Mouse (Mus musculus) frontal cortex, adult 2 months (tissue): ENCODE results near the gene Plcd3. TPM values are rescaled to one million over a fixed set of nuclear protein-coding genes. Genes with fewer than 3 reads are reported as not detected.

ENCODE experiments used
- DNase-seq, 2 experiments: peaks; one replicate each; pipeline ENCODE4 v3.0.0; 2022; ENCODE audit warnings: low spot score in 1 of 2; ENCODE audit errors: extremely low spot score in 1 of 2
- polyA plus RNA-seq: library from polyadenylated mRNA; depleted of rRNA; stranded (reverse); fragments of >200 nt; gene quantifications from 2 replicates; pipeline ENCODE4 v1.2.3, GENCODE M21; 2012

Gene Plcd3
- polyA plus RNA-seq, 1 experiment, result 12.3 TPM

- no peak for DNase-seq
These were observed 17.4 kb upstream of the Plcd3 start for GRCm38 (mm10) chr11:103118866-103119265.

GRCm38 (mm10) chr11:103117591-103118009 lies 16.1 kb upstream of the Plcd3 start:
- peak in 1 of 2 experiments; percentile 41 for DNase-seq

- DNase-seq, result peak in 1 of 2 experiments; percentile 75
These were observed 15.6 kb upstream of the Plcd3 start for GRCm38 (mm10) chr11:103116959-103117590.

- peak; percentile 99 to 100 for DNase-seq
These were observed 14.8 kb upstream of the Plcd3 start, which contains the start of gene Hexim1 for GRCm38 (mm10) chr11:103116008-103116818. Hexim1 (plus strand) TSS chr11:103116231.

GRCm38 (mm10) chr11:103115163-103116007 lies 13.9 kb upstream of the Plcd3 start:
- peak; percentile 78 to 85 for DNase-seq

- DNase-seq, result no peak
These were observed 12.9 kb upstream of the Plcd3 start for GRCm38 (mm10) chr11:103114270-103114943.

GRCm38 (mm10) chr11:103113771-103114170 lies 12.3 kb upstream of the Plcd3 start:
- no peak for DNase-seq

GRCm38 (mm10) chr11:103113005-103113404 lies 11.5 kb upstream of the Plcd3 start:
- no peak for DNase-seq

GRCm38 (mm10) chr11:103112552-103112912 lies 11.1 kb upstream of the Plcd3 start:
- DNase-seq, result no peak

GRCm38 (mm10) chr11:103111881-103112551 lies 10.6 kb upstream of the Plcd3 start:
- DNase-seq, result no peak

- no peak for DNase-seq
These were observed 9.8 kb upstream of the Plcd3 start for GRCm38 (mm10) chr11:103111301-103111700.

GRCm38 (mm10) chr11:103106386-103106785 lies 4.9 kb upstream of the Plcd3 start:
- DNase-seq, result no peak

GRCm38 (mm10) chr11:103105810-103106209 lies 4.4 kb upstream of the Plcd3 start:
- no peak for DNase-seq

GRCm38 (mm10) chr11:103105180-103105725 lies 3.8 kb upstream of the Plcd3 start:
- DNase-seq, result no peak

GRCm38 (mm10) chr11:103104469-103104868 lies 3.0 kb upstream of the Plcd3 start:
- DNase-seq, result no peak

GRCm38 (mm10) chr11:103103621-103104020 lies 2.2 kb upstream of the Plcd3 start:
- DNase-seq, result no peak

GRCm38 (mm10) chr11:103102725-103103349 lies 1.4 kb upstream of the Plcd3 start:
- peak; percentile 95 to 99 for DNase-seq

- DNase-seq, result peak; percentile 73 to 81
These were observed 526 bp upstream of the Plcd3 start for GRCm38 (mm10) chr11:103101866-103102501.

GRCm38 (mm10) chr11:103100361-103100760 lies 1.1 kb downstream of the Plcd3 start:
- DNase-seq, result no peak
